Mouse (Mus musculus): ENCODE measurements around the gene Hepacam2.
"Not testable (repeated sequence)": the region's sequence is repeated elsewhere in the genome, so short reads cannot be mapped to it uniquely, and the experiment has no call there.

Gene Hepacam2

DNA sequence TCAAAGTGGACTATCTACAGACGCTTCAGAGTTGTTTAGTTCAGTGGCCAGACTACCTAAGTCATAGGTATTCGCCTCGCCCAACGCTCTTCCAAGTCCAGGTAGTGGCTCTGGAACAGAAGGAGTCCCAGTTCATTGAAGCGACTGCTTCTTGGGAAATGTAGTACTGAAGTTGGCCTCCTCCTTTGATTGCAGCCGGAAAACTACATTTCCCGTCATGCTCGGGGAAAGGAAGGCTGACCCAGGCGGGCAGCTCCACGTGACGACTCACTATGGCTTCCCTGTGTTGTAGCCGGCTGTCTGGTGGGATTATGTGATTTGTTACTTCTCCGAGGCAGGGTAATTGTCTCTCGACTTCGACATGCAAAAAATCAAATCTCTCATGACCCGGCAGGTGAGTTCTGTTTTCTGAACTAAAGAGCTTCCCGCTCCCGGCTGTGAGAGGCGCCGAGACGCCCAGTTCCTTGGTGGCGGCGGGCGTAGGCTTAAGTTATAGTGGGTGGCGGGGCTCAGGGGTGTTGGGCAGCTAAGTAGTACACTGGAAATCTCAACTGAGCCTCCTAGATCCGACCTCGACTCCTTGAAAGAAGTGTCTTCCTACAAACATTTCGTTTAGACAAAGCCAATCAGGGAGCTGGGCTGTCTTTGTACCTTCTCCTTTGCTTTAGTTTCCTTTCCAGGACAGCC, at the start of gene Hepacam2, which contains the start of gene Vps50:
Hepacam2 (minus strand) TSS at position 137 of the 687 bp plus-strand sequence.
Vps50 (plus strand) TSS at position 221 of the 687 bp plus-strand sequence.
- DNase-seq (ENCODE audit: low spot score in 2 of 2): peak; percentile 84 to 85

DNA sequence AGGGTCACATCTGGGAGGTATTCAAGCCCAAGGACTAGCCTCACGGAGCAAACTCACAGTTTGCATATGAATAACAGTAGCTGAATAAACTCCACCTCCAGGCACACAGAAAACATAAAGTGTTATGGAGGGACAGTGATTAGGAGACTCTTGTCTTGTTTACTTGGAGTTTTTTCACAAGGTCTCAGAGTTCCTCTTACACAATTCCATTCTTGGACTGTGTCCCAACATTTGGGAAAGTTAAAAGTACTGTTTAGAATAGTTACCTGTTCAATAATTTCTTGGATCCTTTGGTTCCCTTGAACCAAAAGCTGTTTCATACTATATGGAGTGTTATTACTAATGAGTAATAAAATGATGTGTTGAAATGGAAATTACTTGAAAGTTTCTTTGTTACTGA, 46.9 kb upstream of the Hepacam2 start:
- DNase-seq (ENCODE audit: low spot score in 2 of 2): no peak

DNA sequence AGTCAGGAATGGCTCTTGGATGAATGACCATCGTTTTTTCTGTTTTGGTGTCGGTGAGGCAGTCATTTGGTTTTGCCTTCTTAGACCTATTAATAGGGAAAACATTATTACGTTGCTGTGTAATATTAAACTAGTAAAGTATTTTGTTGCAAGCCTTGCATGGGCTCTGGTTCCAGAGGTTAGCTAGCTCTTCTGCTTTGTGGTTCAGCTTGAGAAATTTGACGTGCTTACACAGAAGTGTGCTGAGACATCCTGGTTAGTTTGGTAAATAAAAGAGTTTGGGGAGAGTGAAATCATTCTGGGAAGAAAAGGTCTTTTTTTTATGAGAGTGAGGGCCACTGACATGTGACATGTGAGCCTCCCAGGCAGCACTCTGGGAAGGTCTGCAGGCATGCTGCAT, 45.8 kb upstream of the Hepacam2 start:
- DNase-seq (ENCODE audit: low spot score in 2 of 2): no peak

DNA sequence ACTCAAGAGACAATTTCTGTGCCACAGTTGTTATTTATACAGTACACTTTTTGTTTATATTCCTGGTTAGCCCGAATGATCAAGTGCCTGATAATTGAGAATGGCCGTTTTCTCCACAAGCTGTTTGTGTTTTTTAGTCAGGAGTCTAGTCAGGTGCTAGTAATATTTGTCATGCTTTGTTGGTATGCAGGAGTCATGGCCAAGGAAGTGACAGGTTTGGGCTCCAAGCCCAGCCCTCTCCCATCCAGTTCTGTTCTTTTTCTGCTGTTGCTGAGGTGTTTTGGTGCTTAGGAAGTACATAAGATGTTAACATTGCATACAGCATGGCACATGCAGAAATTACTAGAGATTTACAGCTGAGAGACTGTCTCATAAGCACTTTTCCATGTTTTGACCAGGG, 41.4 kb upstream of the Hepacam2 start:
- no peak for DNase-seq (ENCODE audit: low spot score in 2 of 2)

DNA sequence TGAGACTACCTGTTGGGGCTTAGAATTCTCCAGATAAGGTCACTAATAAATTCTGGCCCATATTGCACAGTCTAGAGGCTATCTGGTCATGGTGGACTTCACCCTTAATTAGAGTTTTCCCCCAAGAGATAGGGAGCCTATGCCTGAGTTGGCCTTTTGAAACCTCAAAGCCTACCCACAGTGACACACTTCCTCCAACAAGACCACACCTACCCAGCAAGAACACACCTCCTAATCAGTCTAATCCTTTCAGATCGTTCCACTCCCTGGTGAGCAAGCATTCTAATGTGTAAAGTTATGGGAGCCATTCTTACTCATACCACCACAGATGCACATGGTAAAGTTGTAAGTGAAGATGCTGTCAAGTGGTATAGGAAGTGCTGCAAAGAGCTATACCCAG, 38.0 kb upstream of the Hepacam2 start:
- no peak for DNase-seq (ENCODE audit: low spot score in 2 of 2)

DNA sequence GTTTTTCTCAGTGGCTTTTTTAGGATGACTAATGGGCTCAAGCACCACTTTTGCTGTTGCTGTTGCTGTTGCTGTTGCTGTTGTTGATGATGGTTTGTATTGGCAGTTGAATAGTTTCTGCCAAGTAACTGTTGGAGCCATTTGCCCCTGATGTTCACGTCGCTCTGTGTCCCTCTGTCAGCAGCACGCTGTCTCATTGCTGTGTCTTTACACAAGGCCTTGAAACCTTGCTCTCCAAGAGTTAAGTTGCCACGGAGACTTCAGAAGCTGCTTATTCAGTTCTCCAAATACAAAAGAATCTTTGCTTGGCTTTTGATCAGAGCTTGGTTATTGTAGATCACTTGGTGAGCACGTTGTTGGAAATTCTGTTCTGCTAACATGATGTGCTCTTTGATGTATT, 33.3 kb upstream of the Hepacam2 start:
- no peak for DNase-seq (ENCODE audit: low spot score in 2 of 2)

DNA sequence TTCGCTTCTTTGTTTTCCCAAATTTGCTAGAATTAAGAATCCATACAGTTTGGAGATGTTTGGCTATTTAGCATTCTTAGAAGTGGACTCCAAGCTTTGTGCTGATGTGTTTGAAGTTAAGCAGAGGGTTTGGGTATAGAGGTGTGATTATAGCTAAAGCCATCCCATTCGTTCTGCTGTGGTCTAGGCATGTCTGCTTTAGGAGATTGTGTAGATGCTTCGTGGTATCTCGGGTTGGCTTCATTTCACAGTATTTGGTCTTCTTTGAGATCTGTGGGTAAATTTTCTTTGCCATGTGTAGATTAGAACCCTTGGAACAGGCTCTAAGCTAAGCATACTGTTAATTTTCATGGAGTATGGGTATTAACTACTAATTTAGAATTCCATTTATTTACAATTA, 30.1 kb upstream of the Hepacam2 start:
- DNase-seq (ENCODE audit: low spot score in 2 of 2): no peak

DNA sequence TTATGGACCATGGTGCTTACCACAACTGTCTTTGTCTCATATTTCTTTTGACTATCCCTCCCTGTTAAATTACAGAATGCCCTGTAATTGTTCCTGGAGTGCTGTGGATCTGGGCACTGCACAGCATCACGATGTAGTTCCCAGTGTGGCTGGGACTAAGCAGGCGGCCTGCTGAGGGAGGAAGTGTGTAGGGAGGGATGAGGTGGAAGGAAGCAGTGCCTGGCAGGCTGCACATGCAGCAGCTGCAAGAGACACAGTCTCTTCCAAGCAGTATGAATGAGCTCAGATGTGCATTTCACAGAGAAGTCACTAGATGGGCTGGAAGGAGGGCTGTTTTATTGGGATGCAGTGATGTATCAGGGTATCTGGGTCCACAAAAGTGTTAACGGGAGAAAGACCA, 14.5 kb upstream of the Hepacam2 start:
- peak in 1 of 2 experiments; percentile 20 for DNase-seq (ENCODE audit: low spot score in 2 of 2)

DNA sequence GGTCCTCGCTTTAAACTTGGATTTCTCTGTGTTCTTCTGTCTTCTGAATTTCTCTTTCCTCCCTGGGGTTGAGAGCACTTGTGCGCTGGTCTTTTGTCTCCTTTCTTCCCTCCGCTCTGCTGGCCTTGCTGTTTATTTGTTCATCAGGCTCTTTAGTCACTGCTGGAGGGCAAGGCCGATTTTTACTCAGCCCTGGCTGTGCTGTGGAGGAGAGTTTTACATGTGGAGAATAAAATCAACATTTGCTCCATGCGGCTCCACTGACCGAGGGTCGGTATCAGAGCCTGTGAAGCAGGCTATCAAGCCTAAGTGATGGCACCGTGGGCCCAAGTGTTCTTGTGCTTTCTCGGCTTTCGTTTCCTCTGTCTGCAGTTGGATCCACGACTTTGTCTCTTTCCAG, 13.5 kb upstream of the Hepacam2 start:
- DNase-seq (ENCODE audit: low spot score in 2 of 2): no peak

DNA sequence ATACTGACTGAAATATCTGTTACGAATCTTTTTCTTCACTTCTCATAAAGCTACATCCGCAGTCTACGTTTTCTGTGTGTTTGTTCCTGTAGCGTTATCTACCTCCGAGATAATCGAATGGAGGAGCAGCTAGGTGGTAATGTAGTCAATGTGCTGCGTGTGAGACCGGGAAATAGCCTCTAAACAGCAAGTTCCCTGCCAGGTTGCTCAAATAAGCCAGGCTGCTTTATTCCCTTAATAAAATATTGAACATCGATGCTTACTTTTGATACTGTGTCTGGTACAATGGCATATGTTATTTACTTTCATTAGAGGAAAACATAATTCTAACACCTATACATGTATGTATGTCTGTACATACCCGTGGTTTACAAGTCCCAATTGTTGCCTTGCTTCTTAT, 13.0 kb upstream of the Hepacam2 start:
- DNase-seq (ENCODE audit: low spot score in 2 of 2): no peak

DNA sequence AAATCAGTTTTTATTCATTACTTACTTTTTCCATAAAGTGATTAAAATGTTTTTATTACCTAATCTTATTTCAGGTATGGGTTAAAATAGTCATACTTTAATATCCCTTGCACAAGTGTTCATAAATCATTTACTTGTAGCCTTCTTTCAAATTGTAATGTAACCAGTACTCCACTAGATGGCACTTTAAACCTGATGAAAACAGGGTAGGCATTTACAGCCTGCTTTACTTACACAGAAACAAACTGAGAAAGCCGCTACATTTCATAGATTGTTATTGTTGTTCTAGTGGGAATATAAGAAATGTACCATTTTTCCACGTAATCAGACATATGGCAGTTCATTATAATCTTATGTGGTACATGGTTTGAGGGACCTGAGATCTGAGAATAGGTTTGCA, 11.7 kb upstream of the Hepacam2 start:
- DNase-seq (ENCODE audit: low spot score in 2 of 2): no peak

DNA sequence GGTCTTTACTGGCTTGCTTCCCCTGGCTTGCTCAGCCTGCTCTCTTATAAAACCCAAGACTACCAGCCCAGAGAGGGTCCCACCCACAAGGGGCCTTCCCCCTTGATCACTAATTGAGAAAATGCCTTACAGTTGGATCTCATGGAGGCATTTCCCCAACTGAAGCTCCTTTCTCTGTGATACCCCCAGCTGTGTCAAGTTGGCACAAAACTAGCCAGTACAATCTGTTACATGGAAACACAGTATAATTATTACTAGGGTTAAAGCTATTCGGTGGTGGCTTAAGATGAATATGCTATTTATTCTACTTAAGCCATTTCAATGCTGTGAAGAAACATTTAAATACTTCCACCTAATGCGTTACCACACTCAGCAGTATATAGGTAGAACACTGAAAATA, 10.1 kb upstream of the Hepacam2 start:
- not testable (repeated sequence) for DNase-seq (ENCODE audit: low spot score in 2 of 2)

DNA sequence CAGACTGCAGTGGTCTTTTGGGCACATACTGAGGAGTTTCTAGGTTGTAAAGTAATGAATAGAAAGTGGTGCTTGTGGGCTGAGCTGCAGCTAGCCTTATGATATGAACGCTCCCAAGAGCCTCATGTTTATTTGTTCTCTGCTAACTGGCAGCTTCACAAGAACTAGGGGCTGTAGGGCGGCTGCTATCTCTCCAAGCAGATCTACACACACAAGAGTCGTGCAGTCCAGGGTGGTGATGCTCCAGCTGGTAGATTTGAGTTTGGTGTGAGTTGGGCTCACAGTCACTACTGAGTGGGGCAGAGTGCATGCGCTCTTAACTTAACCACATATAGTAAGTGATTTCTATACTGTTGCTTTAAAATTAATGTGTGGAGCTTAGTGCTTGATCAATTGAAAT, 9.0 kb upstream of the Hepacam2 start:
- no peak for DNase-seq (ENCODE audit: low spot score in 2 of 2)

DNA sequence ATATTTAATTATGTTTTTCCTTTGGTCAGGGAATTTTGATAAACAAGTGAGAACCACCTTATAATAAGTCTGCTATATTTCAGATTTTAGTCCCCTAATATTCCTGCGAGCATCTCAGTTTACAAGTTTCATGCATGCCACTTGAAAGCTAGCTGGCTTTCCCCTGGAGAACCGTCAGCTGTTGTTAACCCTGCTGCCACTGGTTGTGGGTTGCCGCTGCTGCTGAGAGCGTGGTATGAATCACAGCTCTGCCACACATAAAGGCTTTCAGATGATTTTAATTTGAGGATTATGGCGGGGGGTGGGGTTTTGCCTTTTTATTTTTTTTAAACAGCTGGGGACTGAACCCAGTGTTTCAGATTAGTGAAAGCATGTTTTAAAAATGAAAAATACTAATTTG, 7.2 kb upstream of the Hepacam2 start:
- no peak for DNase-seq (ENCODE audit: low spot score in 2 of 2)

DNA sequence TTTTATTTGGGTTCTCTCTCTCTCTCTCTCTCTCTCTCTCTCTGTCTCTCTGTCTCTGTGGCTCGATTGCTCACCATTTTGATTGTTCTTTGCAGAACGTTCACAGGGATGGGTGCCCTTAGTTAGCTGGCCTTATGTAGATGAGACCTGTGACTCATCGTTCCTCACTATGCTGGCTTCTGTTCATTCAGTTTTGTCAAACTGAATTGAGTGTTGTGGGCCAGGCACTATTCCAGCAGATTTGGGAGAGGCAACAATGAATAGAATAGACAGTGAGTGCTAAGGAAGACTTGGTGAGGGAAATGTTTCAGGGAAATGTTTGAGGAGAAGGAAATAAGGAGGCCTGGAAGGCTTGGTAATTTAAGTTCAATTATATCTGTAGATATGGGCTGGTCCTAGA, 2.2 kb upstream of the Hepacam2 start:
- no peak for DNase-seq (ENCODE audit: low spot score in 2 of 2)

DNA sequence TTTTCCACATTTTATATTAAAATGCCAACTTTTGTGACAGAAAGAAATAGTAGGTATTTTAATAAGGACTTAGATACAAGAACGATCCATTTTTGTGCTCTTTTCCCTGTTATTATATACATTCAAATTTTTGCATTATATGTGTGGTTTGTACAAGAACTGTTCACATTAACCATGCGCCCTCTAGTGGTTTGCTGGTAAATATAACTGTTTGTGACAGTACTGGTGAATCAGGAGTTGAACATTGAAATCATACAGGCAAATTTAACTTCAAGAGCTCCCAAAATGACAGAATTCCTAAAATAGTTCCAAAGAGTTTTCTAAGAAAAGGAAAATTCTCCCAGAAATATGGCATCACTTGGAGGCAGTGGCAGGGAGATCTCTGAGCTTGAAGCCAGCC, 1.9 kb downstream of the Hepacam2 start:
- DNase-seq (ENCODE audit: low spot score in 2 of 2): no peak

DNA sequence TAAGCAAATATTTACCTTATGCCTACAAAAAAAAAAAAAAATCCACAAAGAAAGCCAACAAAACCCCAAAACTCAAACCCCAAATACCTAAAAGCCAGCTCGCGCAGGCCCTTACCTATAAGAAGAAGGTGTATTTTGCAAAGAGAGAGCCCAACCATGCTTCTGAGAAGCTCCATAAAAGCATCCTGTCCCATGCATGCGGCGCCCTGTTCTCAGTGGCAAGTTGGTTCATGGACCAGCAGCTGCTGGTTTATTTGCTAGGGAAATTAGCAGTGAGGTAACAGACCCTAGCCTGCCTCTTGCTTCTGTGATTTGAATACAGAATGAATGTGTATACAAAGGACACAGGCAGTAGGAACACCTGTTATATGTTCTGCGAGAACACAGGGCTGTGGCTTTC, 3.8 kb downstream of the Hepacam2 start:
- DNase-seq (ENCODE audit: low spot score in 2 of 2): no peak

DNA sequence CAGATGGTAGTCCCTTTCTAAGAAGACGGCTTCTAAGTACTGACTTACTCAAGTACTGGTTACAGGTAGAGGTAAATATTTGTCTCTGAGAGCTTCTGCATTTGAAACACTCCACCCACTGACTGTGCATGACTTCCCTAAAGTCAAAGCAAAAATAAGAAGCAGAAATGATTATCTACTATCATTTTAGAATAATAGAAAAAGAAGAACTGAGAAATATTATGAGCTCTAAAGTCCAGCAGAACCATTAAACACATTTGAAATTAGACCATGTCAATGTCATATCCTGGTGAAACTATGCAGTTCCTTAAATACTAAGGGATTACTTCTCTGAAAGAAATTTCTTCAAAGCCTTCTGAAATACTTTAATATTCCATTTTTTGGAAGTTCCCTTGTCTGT, 10.7 kb downstream of the Hepacam2 start:
- DNase-seq (ENCODE audit: low spot score in 2 of 2): no peak

DNA sequence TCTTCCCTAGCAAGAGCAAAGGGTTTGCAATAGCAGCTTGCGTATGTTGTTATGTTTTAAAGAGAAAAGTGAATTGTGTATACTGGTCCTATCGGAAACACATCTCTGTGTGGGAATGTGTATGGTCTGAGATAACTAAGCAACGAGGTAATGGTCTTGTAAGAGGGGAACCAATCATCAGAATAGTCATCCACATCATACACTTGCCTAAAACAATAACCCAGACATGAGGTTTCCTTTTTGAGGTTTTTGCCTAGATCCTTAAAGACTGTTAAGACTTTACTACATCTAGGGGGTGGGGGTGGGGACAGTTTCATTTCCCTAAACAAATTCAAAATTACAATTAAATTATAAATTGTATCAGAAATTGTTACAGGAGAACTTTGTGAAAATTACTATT, 13.0 kb downstream of the Hepacam2 start:
- DNase-seq (ENCODE audit: low spot score in 2 of 2): no peak

DNA sequence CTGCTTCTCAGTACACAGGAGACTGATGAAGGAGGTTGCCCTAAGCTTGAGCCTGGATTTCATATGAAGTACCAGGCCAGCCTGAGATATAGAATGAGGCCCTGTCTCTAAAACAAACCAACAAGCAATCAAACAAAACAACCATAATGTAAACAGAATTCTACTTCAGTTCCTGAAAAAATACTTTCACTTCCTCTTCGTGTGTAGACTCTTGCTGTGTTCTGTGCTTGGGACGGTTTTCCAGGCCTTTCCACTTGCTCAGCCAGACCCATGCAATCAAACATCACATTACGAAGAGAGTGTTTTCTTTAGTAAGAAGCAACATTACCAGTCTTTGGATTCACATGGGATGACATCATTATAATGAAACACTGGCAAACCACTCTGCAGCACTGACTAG, 16.4 kb downstream of the Hepacam2 start:
- no peak for DNase-seq (ENCODE audit: low spot score in 2 of 2)

DNA sequence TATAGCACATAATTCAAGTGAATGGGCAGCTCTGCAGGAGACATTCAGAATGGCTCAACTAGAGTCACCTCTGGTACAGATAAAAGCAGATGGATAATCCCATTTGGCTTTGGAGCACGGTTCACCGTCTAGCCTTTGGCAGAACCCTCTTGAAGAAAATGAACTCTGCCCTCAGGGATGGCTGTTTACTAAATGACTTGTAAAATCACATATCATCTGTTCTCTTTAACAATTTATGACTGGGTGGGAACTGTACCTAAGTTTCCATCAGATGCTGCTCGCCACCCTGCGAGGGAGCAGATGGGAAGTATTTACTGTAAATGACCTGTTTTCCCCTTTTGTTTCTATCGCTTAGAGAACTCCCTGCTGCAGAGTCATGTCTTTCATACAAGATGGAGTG, 18.2 kb downstream of the Hepacam2 start:
- DNase-seq (ENCODE audit: low spot score in 2 of 2): no peak

DNA sequence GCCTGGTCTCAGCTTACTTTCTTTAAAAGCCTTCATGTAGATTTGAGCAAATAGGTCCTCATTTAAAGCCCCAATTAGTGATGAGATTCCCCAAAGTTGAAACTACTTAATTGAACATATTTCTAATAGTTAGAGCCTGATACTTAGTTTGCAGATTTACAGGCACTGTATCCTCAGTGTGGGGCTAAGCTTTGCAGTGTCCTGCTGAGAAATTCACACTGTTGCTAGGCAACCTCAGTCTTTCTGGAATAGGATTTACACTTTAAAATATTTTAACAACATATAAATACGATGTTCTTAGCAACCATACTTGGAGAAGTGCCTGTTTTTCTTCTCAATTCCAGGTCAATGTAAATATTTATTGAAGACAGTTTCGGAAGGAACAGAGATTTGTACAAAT, 21.8 kb downstream of the Hepacam2 start:
- no peak for DNase-seq (ENCODE audit: low spot score in 2 of 2)

DNA sequence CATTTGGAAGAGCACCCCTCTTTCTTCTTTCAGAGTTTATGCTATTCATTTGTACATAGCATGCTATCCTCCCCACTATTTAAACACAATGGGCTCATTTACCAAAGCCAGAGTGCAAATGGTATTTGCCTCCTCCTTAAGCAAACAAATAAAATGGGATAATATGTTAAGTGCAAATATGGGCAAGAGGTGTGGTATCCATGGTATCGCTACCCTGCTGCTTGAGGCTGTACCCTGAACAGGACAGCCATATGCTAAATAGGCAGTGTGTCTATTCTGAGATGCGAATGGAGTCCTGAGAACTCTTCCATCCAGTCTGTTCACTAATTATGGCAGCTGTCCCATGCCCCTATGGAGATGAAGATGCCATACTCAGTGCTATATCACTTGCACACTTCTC, 27.4 kb downstream of the Hepacam2 start:
- DNase-seq (ENCODE audit: low spot score in 2 of 2): no peak

DNA sequence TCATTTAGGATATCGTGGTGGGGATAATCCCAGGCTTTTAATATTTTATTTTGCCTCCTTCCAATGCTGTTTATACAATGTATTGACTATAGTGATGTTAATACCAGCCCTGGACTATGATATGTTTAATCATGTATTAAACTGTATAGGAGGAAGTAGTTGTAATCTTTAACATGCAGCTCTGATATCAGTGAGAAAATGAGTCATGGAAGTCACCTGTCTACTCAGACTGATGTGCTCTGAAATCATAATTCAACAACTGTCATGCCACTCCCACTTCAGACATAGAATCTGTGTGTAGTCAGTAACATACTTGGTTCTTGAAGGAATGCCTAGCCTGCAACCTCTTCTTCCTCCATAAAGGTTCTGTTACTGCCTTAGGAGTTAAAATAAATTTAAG, 29.5 kb downstream of the Hepacam2 start:
- DNase-seq (ENCODE audit: low spot score in 2 of 2): no peak
